Mouse (Mus musculus): Measurements from ENCODE around the gene Scube2. TPM values are rescaled to one million over a fixed set of nuclear protein-coding genes. Genes with fewer than 3 reads are reported as not detected.

The Scube2 gene
- polyA plus RNA-seq, 1 experiment: 1.6 TPM

DNA sequence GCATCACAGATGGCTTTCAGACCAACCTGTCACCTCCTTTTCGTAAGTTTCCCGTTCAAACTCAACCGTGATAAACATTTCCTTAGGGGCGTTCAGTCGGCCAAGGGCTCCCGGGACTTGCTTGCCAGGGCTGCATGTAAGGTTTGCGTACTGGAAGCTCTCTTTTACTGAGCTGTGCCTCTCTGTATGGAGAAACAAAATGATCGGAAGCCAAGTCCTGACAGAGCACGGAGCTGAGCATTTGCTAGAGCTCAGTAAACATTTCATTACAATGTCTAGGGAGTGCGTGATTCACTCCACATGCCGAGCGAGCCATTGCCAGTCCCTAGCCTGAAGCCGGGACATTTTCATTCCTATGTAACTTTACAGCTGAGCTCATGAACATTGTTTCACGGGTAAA is 40.2 kb downstream of the Scube2 start:
- WGBS: 65% methylated on average over 14 of the region's 14 CpGs
- no peaks in the 10 kb centered on the region for H3K4me1 ChIP-seq (ENCODE audit: control insufficient read depth, insufficient read depth, insufficient read length, low read length)
- no peaks in the 10 kb centered on the region for H3K36me3 ChIP-seq (ENCODE audit: control insufficient read depth, insufficient read depth, low read length)
- no peaks in the 10 kb centered on the region for H3K27me3 ChIP-seq (ENCODE audit: control insufficient read depth, insufficient read depth, low read length)
- H3K27ac ChIP-seq (ENCODE audit: insufficient read depth, low read depth, low read length): peak overlapping the region; percentile 7; the same call in 1 of the 2 replicates
- no peak for TF ChIP-seq POLR2A (IDR thresholded peaks at IDR 0.05; ENCODE audit: low read depth, low read length)
- TF ChIP-seq CTCF (IDR thresholded peaks at IDR 0.05; ENCODE audit: extremely low read depth, insufficient read length, insufficient replicate concordance, low read depth, low read length): no peak
- H3K4me3 ChIP-seq (ENCODE audit: low read depth, low read length): no peak overlapping the region

- Histone ChIP-seq H3K4me3 (ENCODE audit: low read depth, low read length) (no peak overlapping the region), H3K36me3 (ENCODE audit: control insufficient read depth, insufficient read depth, low read length) (no peaks in the 10 kb centered on the region), H3K4me1 (ENCODE audit: control insufficient read depth, insufficient read depth, insufficient read length, low read length) (no peaks in the 10 kb centered on the region), H3K27me3 (ENCODE audit: control insufficient read depth, insufficient read depth, low read length) (no peaks in the 10 kb centered on the region), H3K27ac (ENCODE audit: insufficient read depth, low read depth, low read length) (no peak overlapping the region)
- WGBS: 67% methylated on average over 4 of the region's 4 CpGs
- TF ChIP-seq POLR2A (IDR thresholded peaks at IDR 0.05; ENCODE audit: low read depth, low read length) (no peak), CTCF (IDR thresholded peaks at IDR 0.05; ENCODE audit: extremely low read depth, insufficient read length, insufficient replicate concordance, low read depth, low read length) (no peak)
Measured at GRCm38 (mm10) chr7:109818600-109818999, 46.9 kb downstream of the Scube2 start.

DNA sequence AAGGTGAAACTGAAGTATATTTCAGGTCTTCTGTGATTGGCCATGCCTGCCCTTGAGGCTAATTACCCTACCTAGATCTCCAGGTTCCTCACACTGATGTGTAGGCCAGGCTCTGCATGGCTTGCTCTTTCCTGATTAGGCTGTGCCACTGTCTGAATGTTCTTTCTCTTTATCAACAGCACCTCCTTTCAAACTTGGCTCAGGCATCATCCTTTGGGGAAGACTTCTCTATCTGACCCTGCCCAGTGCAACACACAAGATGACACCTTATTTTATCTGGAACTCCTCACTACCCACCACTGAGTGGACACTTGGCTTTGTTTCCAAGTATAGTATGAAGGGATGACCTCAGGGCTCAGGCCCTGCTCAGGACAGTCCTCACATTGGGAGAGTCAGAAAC is 47.5 kb downstream of the Scube2 start:
- no peak overlapping the region for H3K27ac ChIP-seq (ENCODE audit: insufficient read depth, low read depth, low read length)
- H3K4me1 ChIP-seq (ENCODE audit: control insufficient read depth, insufficient read depth, insufficient read length, low read length): no peaks in the 10 kb centered on the region
- H3K27me3 ChIP-seq (ENCODE audit: control insufficient read depth, insufficient read depth, low read length): no peaks in the 10 kb centered on the region
- no peak overlapping the region for H3K4me3 ChIP-seq (ENCODE audit: low read depth, low read length)
- H3K36me3 ChIP-seq (ENCODE audit: control insufficient read depth, insufficient read depth, low read length): no peaks in the 10 kb centered on the region
- TF ChIP-seq POLR2A (IDR thresholded peaks at IDR 0.05; ENCODE audit: low read depth, low read length) (no peak), CTCF (IDR thresholded peaks at IDR 0.05; ENCODE audit: extremely low read depth, insufficient read length, insufficient replicate concordance, low read depth, low read length) (no peak)

- Histone ChIP-seq H3K27ac (ENCODE audit: insufficient read depth, low read depth, low read length) (no peak overlapping the region), H3K4me3 (ENCODE audit: low read depth, low read length) (no peak overlapping the region), H3K27me3 (ENCODE audit: control insufficient read depth, insufficient read depth, low read length) (no peaks in the 10 kb centered on the region), H3K36me3 (ENCODE audit: control insufficient read depth, insufficient read depth, low read length) (no peaks in the 10 kb centered on the region), H3K4me1 (ENCODE audit: control insufficient read depth, insufficient read depth, insufficient read length, low read length) (no peaks in the 10 kb centered on the region)
- TF ChIP-seq POLR2A (IDR thresholded peaks at IDR 0.05; ENCODE audit: low read depth, low read length) (no peak), CTCF (IDR thresholded peaks at IDR 0.05; ENCODE audit: extremely low read depth, insufficient read length, insufficient replicate concordance, low read depth, low read length) (no peak)
- WGBS: 79% methylated on average over 4 of the region's 4 CpGs
Measured at GRCm38 (mm10) chr7:109813330-109814140, 51.9 kb downstream of the Scube2 start.

GRCm38 (mm10) chr7:109807616-109808485 is 57.6 kb downstream of the Scube2 start:
- Histone ChIP-seq H3K27ac (ENCODE audit: insufficient read depth, low read depth, low read length) (no peak overlapping the region), H3K4me1 (ENCODE audit: control insufficient read depth, insufficient read depth, insufficient read length, low read length) (no peaks in the 10 kb centered on the region), H3K27me3 (ENCODE audit: control insufficient read depth, insufficient read depth, low read length) (no peaks in the 10 kb centered on the region), H3K4me3 (ENCODE audit: low read depth, low read length) (no peak overlapping the region), H3K36me3 (ENCODE audit: control insufficient read depth, insufficient read depth, low read length) (no peaks in the 10 kb centered on the region)
- TF ChIP-seq POLR2A (IDR thresholded peaks at IDR 0.05; ENCODE audit: low read depth, low read length): no peak
- TF ChIP-seq CTCF (IDR thresholded peaks at IDR 0.05; ENCODE audit: extremely low read depth, insufficient read length, insufficient replicate concordance, low read depth, low read length): no peak
- 68% methylated on average over 8 of the region's 8 CpGs for WGBS

DNA sequence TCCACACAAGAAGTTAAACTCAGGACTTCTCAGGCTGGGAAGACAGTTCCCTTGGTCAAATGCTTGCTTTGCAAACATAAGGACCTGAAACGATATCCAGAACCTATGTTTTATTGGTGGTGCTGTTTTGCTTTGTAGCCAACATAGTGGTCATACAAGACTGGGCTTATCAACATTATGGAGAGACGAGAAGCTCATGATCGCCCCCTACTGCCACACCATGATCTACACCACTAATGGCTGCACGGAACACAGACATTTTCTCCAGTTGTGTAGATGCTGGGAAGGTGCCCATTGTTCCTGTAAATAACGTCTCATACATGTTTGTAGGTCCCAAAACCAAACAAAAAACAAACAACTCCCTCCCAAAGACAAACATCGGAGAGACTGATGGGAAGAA is 60.6 kb downstream of the Scube2 start:
- 53% methylated on average over 6 of the region's 6 CpGs for WGBS
- no peak for TF ChIP-seq POLR2A (IDR thresholded peaks at IDR 0.05; ENCODE audit: low read depth, low read length)
- no peak for TF ChIP-seq CTCF (IDR thresholded peaks at IDR 0.05; ENCODE audit: extremely low read depth, insufficient read length, insufficient replicate concordance, low read depth, low read length)
- no peaks in the 10 kb centered on the region for H3K27me3 ChIP-seq (ENCODE audit: control insufficient read depth, insufficient read depth, low read length)
- no peak overlapping the region for H3K4me3 ChIP-seq (ENCODE audit: low read depth, low read length)
- H3K36me3 ChIP-seq (ENCODE audit: control insufficient read depth, insufficient read depth, low read length): no peaks in the 10 kb centered on the region
- no peaks in the 10 kb centered on the region for H3K4me1 ChIP-seq (ENCODE audit: control insufficient read depth, insufficient read depth, insufficient read length, low read length)
- no peak overlapping the region for H3K27ac ChIP-seq (ENCODE audit: insufficient read depth, low read depth, low read length)

- no peaks in the 10 kb centered on the region for H3K27me3 ChIP-seq (ENCODE audit: control insufficient read depth, insufficient read depth, low read length)
- WGBS: 86% methylated on average over 6 of the region's 6 CpGs
- H3K4me1 ChIP-seq (ENCODE audit: control insufficient read depth, insufficient read depth, insufficient read length, low read length): no peaks in the 10 kb centered on the region
- TF ChIP-seq CTCF (IDR thresholded peaks at IDR 0.05; ENCODE audit: extremely low read depth, insufficient read length, insufficient replicate concordance, low read depth, low read length) (no peak), POLR2A (IDR thresholded peaks at IDR 0.05; ENCODE audit: low read depth, low read length) (no peak)
- no peak overlapping the region for H3K27ac ChIP-seq (ENCODE audit: insufficient read depth, low read depth, low read length)
- H3K4me3 ChIP-seq (ENCODE audit: low read depth, low read length): no peak overlapping the region
- no peaks in the 10 kb centered on the region for H3K36me3 ChIP-seq (ENCODE audit: control insufficient read depth, insufficient read depth, low read length)
Measured at GRCm38 (mm10) chr7:109804355-109804754, 61.1 kb downstream of the Scube2 start.

Data from small intestine, adult 2 months (tissue).